Mouse (Mus musculus): ENCODE data around the gene Tango6.

Gene Tango6

GRCm38 (mm10) chr8:106682971-106683668, at the start of gene Tango6:
Gene Tango6 (plus strand): TSS chr8:106683068.
- DNase-seq = peak; percentile 86

DNA sequence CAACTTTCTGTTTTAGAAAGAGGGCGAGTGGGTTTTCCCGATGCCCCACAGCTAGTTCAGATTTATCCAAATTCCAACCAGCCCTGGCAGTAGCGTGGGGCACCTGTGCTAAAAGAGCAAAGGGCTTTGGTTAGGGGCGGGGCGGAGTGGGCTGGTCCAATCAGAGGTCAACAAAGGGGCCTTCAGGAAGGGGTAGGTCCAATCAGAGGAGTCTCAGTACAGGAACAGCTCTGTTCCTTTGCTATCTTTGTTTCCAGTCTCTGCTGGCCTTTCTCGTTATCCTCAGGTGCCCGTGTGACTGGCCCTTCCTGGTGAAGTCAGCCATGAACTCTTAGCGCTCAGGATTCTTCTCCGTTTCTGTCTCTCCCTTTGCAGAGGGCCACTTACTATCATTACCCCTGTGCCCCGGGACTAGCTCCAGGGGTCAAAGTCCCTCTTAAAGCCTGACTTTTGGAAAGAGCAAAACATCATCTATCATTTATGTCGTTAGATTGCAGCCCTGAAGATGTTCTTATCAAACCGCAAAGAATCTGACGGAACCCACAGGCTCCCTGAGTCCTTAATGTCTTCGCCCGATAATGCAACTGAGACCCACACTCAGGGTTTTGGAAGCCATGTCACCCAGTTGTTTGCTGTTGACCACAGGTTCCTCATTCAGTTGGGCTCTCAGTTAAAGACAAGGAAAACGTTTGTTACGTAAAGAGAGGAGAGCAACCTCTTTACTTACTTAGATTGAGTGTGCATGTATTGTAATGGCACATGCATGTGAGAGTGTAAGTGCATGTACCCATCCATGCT, 49.3 kb upstream of the Tango6 start:
- peak; percentile 80 for DNase-seq

DNA sequence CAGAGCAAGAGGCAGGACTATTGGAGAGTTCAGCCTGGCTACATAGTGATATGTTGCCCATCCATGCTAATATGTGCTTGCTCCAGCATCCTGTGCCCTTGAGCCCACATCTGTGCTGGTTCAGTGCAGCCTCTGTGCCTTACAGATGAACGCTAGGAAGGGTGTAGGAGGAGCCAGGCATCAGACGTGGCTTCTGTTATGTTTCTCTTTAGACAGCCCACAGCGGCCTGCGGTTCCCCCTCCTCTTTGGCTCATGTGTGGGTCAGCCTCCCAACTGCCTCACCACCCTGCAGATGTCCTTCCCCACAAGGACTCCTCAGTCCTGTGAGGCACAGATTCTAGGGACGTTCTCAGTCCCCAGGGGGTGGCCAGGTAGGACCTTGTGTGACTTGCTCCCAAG, 47.6 kb upstream of the Tango6 start:
- DNase-seq = no peak

- no peak for DNase-seq
These were observed 45.4 kb upstream of the Tango6 start for GRCm38 (mm10) chr8:106637446-106637845.

- peak; percentile 67 for DNase-seq
These were observed 44.0 kb upstream of the Tango6 start for GRCm38 (mm10) chr8:106638768-106639295.

DNA sequence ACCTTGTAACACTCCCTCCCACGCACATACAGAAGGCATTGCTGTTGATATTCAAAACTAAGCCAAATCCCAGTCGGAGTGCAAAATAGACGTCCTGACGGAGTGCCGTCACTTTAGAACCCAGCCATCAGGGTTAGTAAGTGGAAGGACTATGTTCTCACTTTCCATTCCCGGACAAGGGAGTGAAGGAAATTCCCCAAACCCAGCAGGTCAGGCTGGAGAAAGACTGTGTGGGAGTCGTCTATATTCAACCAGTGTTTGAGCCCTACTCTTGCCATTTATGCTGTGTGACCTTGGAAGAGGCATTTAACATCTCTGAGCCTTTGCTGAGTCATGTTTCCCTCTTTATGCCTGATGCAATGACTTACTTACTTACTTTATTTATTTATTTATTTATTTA, 42.7 kb upstream of the Tango6 start:
- no peak for DNase-seq

- DNase-seq = no peak
These were observed 41.9 kb upstream of the Tango6 start for GRCm38 (mm10) chr8:106640921-106641320.

DNA sequence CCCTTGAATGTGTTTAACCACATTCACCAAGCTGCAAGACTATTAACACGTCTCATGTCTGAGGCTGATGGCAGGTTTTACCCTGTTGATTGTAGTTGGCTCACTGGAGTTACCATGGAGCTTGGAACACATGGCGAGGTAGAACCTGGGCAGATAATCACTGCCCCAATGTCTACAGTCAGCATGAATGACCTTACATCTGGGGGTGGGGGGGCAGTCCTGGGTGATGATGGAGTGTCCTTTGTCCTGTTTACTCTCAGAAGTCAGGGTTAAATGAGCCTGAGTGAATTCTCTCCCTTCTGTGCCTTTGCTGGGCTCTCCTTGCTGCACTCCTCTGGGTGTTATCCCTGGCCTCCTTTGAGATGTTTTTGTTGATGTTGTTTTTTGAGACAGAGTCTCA, 40.7 kb upstream of the Tango6 start:
- DNase-seq = no peak

- no peak for DNase-seq
These were observed 39.8 kb upstream of the Tango6 start for GRCm38 (mm10) chr8:106643100-106643499.

GRCm38 (mm10) chr8:106644957-106645356, 37.9 kb upstream of the Tango6 start:
- DNase-seq = no peak

- no peak for DNase-seq
These were observed 36.7 kb upstream of the Tango6 start for GRCm38 (mm10) chr8:106646153-106646552.

GRCm38 (mm10) chr8:106646731-106647130, 36.1 kb upstream of the Tango6 start:
- no peak for DNase-seq

GRCm38 (mm10) chr8:106647387-106647786, 35.5 kb upstream of the Tango6 start:
- peak; percentile 69 for DNase-seq

DNA sequence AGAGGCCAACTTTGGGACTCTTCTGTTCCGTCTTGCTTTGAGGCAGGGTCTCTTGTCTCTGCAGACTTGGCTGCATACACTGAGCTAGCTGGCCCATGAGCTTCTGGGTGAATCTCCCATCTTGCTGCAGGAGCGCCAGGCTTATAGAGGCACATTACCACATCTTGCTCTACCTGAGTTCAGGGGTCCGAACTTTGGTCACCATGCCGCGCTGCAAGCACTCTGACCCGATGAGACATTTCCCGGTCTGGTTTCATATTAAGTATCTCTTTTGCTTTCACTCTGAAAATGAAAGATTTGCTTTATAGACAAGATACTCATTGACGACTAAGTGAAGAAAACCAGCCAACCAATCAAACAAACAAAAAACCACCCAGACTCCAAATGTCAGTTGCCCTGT, 34.4 kb upstream of the Tango6 start:
- DNase-seq = no peak

DNA sequence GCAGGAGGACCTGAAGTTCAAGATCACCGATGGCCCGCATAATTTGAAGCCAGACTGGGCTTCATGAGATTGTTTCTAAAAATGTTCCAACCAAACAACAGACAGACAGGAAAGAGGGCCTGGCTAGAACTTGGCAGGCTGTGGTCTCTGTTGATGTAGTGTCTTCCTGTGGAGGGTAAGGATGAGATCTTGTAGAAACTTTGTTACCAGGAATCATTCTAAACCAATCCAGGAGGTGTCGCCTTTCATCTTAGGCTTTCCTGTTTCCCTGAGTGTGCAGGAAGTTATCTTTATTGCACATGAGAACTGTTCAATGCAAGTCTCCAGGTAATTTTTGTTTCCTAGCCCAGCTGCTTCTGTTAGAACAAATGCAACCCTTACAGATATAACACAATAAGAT, 30.9 kb upstream of the Tango6 start:
- no peak for DNase-seq

DNA sequence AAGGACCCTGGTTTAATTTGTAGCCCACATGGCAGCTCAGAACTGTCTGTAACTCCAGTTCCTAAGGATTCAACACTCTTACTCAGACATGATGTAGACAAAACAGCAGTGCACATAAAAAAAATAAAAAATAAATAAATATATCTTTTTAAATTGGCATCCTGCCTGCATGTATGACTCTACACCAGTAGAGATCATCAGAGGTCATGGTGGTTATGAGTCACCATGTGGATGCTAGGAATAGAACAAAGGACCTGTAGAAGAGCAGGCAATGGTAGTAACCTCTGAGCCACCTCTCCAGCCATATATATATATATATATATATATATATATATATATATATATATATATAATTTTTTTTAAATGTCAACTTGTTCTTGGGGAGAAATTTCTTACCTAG, 26.8 kb upstream of the Tango6 start:
- DNase-seq = no peak

DNA sequence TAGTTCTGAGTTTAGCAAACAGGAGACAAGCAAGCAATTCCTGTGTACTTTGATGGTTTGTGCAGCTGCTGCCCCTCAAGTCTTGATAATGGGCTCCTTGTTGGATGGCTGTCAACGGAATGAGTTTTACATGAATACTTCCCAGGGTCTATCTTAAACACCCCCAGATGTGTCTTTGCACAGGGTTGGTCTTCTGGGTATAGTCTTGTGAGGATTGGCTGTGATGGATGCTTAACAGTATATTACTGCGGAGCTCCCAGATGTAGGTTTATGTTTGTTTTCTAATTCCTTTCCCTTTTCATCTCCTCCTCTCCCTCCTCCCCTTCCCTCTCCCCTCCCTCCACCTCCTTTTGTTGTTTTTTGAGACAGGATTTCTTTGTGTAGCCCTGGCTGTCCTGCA, 10.1 kb upstream of the Tango6 start:
- DNase-seq = no peak

GRCm38 (mm10) chr8:106674318-106674717, 8.6 kb upstream of the Tango6 start:
- no peak for DNase-seq

DNA sequence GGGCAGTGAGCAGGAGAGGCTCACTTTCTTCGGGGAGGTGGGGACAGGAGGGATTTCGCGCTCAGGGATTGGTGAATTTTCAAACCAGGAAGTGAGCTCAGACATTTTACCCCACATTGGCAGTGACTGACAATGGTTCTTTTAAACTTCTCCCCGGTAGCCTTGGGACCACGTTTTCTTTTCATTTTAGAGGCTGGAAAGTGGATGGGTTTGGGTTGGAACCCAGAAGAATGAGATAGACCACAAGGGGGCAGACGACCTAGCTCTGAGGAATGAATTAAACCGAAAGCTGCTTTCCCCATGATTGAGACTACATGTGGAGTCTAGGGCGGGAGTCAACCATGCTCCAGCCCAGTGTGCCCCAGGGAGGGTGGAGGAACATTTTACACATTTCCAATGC, 8.0 kb upstream of the Tango6 start:
- DNase-seq = no peak

DNA sequence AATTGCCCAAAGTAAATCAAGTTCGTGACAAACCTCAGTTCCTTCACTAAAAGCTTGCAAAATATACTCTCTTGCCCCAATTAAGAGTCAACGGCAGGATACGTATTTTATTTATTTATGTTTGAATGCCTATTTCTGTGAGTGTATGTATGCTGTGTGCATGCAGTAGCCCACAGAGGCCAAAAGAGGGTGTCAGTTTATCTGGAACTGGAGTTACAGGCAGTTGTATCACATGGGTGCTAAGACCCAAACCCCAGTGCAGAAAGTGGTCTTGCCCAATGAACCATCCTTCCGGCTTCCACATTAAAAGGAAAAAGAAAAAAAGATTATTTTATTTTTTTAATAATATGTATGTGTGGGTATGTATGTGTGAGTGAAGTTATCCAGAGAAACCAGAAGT, 1.5 kb downstream of the Tango6 start:
- no peak for DNase-seq

- DNase-seq = no peak
These were observed 4.6 kb downstream of the Tango6 start for GRCm38 (mm10) chr8:106687479-106687878.

GRCm38 (mm10) chr8:106697748-106698248, 14.9 kb downstream of the Tango6 start:
- DNase-seq = no peak

GRCm38 (mm10) chr8:106699588-106699987, 16.7 kb downstream of the Tango6 start:
- DNase-seq = peak; percentile 44

- peak; percentile 72 for DNase-seq
These were observed 17.3 kb downstream of the Tango6 start for GRCm38 (mm10) chr8:106700131-106700530.

Data from kidney, adult 11 months (tissue).